Mouse (Mus musculus): ENCODE measurements around the gene Arid4b.
A peak's percentile ranks its signal among the peaks of the same experiment; 100 is the strongest.
"Not testable (repeated sequence)": the region's sequence is repeated elsewhere in the genome, so short reads cannot be mapped to it uniquely, and the experiment has no call there.

Arid4b gene

DNA sequence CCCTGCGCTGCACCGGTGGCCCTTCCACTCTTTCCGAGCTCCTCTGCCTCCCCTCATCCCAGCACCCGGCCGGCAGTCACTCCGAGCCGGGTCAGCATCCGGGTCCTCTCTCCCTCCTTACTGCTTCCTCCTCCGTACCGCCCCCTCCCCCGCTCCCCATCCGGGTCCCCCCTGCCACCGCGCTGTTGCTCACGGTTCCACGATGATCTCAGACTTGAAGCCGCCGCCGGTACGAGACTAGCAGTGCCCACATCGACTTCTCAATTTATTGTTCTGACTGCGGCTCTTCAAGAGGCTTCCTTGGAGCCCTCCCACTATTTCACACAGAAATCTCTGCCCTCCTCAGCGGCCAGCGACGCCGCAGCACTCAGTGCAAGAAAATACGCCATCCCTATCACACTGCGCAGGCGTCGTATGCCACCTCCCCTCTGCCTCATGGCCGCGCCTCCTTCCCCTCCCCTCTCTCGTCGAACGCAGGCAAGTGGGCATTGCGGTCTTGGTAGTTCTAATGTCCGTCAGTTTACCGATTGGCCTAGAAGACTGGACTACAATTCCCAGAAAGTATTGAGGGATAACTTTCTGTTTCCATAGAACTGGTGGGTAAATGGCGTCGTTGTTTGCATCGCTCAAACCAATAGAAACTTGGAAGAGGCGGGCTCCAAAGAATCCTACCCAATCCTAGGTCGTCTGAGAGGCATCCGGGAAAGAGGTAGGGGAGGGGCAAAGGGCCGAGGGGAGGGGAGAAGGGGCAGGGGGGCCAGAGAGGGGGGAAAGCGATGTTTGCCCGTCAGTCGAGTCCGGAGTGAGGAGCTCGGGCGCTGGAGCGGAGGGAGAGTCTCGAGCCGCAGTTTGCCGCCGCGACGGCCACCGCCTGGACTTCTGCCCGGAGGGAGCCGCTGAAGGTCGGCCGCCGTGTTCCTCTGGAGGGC is at the start of gene Arid4b, which contains the start of gene Ggps1:
Gene Arid4b, plus strand, starts transcription at position 220 of the 929 bp plus-strand sequence.
Gene Ggps1, minus strand, starts transcription at position 476 of the 929 bp plus-strand sequence.
- DNase-seq: peak; percentile 100

DNA sequence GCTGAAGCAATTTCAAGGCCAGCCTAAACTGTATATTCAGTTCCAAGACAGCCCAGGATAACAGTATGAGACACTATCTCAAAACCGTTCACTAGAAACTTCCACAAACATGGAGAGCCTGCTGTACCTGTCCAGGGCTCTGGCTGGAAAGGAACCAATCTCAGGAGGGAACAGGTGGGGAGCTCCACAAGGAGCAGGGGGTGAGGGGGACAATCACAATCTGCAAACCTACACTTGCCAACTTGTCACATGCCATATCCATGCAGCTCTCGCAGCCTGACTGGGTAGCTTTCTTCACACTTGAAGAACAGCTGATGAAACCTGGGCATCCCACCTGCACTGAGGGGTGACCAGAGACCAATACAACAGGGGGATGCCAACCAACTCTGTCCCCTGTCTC is 49.0 kb upstream of the Arid4b start:
- peak; percentile 66 for DNase-seq

DNA sequence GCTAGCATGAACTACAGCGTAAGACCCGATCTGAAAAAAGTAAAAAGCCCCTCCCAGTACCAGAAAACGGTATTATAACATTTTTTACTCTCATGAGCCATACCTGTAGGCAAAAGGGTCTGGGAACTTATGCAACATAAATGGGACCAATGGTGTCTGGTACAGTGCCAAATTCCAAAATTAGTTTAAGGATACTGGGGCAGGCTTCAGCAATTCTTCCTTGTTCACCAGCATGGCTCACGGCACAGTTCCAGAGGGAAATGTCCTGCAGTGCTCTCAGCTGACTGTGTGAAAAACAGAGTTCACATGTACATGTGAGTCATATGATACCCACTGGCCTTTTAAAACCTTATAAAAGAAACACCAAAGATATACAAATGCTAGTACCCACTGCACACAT is 48.5 kb upstream of the Arid4b start:
- DNase-seq: no peak

DNA sequence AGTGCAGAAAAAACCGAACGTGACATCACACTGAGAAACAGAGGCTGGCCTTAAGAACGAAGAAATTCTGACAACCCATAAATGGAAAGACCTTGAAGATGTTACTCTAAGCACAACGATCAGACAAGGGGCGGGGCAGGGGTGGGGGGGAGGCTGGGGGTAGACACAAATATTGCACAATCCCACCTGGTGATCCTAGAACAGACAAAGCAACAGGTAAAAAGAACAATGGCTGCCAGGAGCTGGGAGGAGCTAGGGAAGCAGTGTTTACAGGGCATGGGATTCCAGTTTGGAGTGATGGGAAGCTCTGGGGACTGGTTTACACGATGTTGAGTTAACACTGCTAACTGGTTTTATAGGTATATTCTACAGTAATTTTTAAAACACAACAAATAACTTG is 47.4 kb upstream of the Arid4b start:
- DNase-seq: peak; percentile 56

DNA sequence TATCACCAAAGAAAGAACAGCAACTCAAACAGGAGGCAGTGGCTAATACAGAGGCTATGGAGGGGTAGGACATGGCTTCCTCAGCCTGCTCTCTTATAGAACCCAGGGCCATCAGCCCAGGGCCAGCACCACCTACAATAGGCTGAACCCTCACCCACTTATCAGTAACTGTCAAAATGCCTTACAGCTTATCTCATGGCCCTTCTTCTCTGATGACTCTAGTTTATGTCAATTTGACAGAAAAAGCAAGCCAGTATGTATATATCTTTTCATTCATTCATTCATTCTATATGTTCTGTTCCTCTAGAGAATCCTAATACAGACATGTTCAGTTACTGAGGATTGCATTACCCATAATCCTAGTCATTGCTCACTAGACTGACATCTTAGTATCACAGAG is 44.7 kb upstream of the Arid4b start:
- no peak for DNase-seq

DNA sequence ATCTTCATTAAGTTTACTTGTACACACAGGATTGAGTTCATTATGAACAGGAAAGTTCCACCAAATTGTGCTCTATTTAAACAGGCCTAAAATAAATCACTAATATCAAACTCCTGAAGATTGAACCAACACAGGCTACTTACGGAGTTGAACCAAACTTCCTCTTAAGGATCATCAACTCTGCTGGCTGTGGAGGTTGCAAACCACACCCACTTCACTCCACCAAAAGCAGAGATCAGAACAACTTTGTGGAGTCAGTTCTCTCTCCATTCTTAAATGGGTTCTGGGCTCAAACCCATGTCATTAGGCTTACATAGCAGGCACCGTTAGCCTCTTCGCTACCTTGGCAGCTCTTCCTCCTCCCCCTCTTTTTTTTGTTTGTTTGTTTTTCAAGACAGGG is 44.2 kb upstream of the Arid4b start:
- no peak for DNase-seq

DNA sequence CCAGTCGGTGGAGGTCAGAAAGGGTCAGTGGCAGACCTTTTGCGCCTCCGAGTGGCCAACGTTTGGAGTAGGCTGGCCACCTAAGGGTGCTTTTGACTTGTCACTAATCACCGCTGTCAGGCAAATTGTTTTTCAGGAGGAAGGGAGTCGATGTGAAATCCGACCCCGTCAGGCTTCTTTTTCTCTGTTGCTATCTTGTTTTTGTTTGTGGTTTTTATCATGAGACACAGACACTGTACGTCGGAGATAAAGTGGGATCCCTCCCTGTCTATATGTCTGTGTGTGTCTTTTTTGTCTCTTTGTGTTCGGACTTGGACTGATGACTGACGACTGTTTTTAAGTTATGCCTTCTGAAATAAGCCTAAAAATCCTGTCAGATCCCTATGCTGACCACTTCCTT is 41.6 kb upstream of the Arid4b start:
- not testable (repeated sequence) for DNase-seq

DNA sequence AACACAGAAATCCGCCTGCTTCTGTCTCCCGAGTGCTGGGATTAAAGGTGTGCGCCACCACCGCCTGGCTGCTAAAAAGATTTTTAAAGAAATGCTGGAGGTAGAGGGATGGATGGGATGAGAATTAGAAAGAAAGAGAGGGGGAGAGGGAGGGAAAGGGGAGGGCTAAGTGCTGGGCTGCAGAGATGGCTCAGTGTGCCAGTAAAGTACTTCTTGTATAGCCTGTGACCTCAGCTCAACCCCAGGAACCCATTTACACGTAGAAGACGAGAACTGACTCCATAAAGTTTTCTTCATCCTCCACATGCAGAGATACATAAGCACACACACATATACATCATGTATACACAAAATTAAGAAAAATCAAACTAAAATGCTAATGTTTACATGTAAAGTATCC is 37.5 kb upstream of the Arid4b start:
- peak; percentile 41 for DNase-seq

DNA sequence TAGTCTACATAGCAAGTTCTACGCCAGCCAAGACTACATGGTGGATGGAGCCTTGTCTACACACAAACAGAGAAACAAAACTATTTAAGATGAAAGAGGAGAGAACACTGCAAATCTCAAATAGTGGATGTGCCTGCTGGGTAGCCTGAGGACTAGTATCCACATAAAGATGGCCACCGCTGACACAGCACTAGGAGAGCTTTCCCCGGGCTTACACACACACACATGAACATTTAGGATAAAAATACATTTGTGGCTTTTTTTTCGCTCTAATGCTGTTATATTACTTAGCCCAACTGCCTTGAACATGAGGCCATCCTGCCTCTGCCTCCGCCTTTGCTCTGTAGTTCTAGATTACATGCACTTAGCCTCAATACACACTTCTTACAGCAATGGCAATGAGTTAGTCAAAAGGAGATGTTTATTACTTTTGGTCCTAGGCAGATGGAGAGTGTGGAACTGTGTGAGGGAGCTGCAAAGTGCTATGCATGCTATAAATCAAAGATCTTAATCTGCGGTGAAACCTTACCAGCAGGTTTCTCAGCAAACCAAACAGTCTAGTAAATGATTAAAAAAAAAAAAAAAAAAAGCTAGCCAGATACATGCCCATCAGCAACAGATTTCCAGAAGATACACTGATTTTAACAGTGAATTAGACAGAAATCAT is 36.7 kb upstream of the Arid4b start:
- DNase-seq: peak; percentile 64

DNA sequence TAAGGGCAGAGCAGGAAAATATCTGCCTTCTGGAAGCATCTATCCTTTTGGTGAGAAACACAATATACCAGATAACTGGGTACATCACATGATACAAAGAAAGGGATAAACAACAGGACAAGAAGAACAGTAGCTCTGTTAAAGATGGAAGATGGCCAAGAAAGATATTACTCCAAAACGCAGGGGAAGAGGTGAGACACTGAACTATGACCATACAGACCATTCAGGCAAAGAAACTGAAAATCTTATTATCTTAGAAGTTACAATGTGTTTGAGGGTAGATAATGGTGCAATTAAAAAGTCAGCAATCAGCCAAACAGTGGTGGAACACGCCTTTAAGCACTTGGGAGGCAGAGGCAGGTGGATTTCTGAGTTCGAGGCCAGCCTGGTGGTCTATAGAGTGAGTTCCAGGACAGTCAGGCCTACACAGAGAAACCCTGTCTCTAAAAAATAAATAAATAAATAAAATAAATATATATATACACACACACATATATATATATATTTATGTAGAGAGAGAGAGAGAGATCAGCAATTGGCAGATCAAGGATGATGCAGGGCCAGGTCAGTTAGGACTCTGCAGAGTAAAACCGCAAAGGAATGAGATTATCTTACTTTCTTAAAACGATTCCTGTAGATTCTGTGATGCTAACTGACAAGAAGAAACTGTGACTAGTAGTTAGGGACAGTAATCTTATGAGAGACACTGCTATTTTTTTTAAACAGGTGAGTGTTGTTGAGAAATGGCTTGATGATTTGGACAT is 29.5 kb upstream of the Arid4b start:
- DNase-seq: no peak

DNA sequence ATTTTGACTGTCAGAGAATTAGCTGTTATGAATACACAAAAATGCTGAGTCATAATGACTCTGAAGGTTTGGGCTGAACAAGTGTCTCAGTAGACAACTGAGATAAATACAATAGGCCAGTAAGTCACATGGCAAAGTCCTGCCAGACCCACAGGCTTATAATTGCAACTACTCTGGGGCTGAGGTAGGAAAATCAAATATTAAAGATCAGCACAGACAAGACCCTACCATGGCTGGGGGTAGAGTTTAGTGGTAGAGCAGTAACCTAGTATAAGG is 29.0 kb upstream of the Arid4b start:
- DNase-seq: no peak

DNA sequence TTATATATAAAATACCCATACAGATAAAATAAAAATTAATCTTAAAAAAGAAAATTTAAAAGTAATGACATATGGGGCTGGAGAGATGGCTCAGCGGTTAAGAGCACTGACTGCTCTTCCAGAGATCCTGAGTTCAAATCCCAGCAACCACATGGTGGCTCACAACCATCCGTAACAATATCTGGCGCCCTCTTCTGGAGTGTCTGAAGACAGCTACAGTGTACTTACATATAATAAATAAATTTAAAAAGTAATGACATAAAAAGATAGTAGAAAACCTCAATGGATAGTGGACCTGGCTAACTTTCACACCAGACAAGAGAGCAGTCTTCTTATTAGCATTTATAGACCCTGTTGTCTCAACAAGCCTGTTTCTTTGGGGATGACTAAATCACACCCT is 27.7 kb upstream of the Arid4b start:
- DNase-seq: not testable (repeated sequence)

DNA sequence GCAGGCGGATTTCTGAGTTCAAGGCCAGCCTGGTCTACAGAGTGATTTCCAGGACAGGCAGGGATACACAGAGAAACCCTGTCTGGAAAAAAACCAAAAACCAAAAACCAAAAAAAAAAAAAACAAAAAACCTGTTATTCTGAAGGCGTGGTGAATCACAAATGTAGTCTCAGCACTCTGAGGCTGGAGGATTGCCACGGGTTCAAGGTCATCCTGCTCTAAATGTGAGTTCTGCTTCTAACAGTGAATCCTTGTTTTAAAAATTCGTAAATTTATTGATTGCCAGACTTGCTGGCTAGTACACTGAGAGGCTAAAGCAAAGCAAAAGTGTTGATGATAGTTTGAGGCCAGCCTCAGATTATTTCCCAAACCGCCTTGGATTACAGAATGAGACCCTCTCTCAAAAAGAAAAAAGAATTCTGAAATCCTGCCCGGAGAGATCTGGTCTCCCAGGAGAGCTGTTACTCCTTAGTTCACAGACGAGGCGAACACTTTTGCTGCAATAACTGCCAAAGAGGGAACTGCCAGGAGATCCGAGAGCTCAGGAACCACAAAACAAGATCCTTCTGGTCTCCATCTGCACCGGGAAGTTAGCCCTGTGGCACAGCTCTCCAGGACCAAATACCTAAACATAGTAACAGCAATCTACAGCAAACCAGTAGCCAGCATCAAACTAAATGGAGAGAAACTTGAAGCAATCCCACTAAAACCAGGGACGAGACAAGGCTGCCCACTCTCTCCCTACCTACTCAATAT is 27.0 kb upstream of the Arid4b start:
- peak; percentile 91 for DNase-seq

DNA sequence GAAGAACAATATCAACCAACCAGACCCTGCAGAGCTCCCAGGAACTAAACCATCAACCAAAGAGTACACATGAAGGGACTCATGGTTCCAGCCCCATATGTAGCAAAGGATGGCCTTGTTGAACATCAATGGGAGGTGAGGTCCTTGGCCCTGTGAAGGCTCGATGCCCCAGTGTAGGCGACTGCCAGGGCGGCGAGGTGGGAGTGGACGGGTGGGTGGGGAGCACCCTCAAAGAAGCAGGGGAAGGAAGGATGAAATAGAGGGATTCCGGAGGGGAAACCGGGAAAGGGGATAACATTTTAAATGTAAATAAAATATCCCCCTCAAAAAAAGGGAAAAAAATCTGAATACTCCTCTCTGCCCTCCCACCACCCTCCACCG is 24.1 kb upstream of the Arid4b start:
- DNase-seq: no peak

DNA sequence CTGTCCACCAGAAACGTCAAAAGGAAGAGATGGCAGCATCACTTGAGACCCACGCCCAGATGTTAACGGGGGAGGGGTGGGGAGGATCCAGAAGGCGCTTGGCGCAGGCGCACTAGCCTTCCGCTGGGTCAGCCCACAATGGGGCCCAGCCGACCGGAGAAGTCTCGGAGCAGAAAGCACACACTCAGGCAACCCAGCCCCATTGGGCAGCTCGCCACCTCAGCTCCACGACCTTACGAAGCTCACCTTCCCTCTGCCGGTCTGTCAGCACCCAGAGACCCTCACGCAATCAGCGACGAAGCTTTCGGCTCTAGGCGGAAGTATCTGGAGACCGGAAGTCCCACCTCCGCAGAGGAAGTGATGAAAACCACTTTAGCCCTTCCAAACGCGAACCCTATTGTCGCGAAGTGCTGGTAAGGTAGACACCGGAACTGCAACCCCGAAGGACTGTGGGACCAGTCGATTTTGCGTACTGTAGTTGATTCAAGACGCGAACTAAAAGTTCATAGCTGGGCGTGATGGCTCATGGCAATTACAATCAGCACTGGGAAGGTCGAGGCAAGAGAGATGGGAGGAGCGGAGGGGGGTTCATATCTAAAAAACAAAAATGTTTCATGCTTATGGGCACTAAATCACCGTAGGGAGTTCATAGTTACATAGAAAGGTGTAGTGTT is 23.6 kb upstream of the Arid4b start, which contains the start of gene Tbce:
Gene Tbce, minus strand, starts transcription at position 347 of the 674 bp plus-strand sequence.
- peak; percentile 99 for DNase-seq

DNA sequence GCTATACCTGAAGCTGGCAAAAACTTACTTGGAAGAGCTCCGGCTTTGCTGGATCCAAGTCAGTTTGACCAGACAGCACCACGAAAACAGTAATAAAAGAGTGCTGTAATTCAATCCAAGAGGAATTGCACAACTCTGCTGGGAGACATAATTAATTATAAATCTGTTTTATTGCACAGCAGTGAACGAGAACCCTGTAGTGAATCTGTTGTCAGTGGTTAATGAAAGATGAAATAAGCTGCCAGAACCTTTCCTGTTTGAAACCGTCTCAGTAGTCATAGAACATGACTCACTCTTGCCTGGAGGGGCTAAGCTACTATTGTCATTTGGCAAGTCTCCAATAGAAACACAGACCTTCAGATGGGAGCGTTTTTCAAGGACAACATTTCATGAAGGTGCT is 22.8 kb upstream of the Arid4b start:
- peak; percentile 87 for DNase-seq

DNA sequence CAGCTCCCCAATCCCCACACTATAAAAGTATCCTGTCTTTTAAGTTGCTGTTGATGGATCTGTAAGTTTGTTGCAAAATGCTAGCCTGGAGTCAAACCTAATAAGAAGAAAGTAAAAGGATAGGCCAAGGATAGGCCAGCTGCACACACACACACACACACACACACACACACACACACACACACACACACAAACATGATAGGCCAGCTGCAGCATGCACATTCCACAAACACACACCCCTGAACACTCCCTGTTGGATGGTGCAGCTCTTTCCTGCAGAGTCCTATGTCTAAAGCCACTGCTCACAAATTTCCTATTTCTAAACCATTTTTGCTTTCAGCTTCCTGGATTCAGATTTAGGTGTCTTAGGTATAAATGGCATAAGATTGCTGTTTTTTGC is 19.2 kb upstream of the Arid4b start:
- DNase-seq: no peak

DNA sequence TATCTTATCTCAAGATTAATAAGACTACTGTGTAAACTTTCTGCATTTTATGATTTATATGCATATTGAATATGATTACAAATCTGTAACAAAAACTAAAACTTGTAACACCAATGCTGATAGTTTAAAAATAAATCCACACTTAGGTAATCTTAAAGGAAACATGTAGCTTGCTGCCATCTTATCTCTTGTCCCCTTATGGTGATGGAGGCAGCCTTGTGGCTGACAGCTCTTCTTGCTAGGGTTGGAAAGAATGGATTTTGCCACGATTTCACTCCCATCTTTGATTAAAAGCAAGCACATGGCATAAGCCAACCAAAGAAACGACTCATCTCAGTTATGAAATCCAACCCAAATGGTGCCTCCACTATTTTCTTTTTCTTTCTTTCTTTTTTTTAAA is 18.5 kb upstream of the Arid4b start:
- no peak for DNase-seq

DNA sequence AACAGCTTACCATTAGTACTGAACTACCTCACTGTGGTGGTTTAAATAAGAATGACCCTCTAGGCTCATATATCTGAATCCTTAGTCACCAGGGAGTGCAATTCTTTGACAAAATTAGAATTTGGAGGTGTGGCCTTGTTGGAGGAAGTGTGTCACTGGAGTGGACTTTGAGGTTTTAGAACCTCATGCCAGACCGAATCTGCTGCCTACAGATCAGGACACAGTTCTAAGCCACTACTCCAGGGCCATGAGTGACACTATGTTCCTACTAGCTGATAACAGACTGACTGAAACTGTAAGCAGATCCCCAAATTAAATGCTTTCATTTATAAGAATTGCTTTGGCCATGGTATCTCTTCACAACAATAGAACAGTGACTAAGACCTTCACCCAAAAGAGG is 13.2 kb upstream of the Arid4b start:
- peak; percentile 14 for DNase-seq

DNA sequence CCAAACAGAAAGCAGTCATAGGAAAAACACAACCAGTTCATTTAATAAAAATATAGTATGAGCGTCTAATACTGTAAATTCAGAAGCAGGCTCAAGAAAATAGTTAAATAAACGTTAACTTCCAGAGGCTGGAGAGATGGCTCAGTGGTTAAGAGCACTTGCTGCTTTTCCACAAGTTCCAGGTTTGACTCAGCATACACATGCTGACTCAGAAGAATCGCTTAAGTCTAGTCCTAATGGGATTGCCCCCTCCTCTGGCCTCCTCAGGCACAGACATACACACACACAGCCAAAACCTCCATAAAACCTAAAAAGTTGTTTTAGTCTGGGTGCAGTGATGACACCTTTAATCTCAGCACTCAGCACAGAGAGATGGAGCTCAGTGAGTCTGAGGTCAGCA is 6.2 kb upstream of the Arid4b start:
- DNase-seq: no peak

DNA sequence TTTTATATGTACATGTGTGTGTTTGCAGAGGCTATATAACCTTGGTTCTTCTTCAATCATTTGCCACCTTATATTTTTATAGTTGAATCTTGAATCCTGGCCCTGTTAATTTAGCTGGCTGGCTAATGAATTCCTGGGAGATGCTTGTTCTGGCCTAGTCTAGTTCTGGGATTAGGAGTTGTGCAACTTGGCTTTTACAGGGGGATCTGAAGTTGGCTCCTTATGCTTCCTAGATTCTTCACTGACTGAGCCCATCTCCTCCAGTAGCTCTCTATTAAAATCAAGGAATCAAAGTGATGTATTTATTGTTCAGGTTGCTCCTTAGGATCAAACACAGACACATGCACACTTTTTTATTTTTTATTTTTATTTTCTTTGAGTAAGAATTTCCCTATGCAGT is 3.5 kb upstream of the Arid4b start:
- DNase-seq: peak; percentile 74
